Mouse (Mus musculus): ENCODE data around the gene Pnp. TPM values are rescaled to one million over a fixed set of nuclear protein-coding genes. Genes with fewer than 3 reads are reported as not detected.
"Not testable (repeated sequence)": the region's sequence is repeated elsewhere in the genome, so short reads cannot be mapped to it uniquely, and the experiment has no call there.

Gene Pnp
- total RNA-seq (2021): 10 to 100 TPM; 36.8 to 53.0 TPM
- long read RNA-seq, experiment 1, transcript Pnp-201 (6 exons, 2,942 nt): major isoform, 49 of 62 reads
- long read RNA-seq, experiment 1, partial matches to known transcripts: 13 of 62 reads
- long read RNA-seq, experiment 1, other reads (novel, unspliced or antisense): 0 of 62 reads
- long read RNA-seq, experiment 2, transcript Pnp-201 (6 exons, 2,942 nt): major isoform, 20 of 25 reads
- long read RNA-seq, experiment 2, partial matches to known transcripts: 4 of 25 reads
- long read RNA-seq, experiment 2, other reads (novel, unspliced or antisense): 1 of 25 reads

- peak; percentile 99 for DNase-seq
These were observed at the start of gene Pnp, which contains the start of gene Pip4p1 for GRCm38 (mm10) chr14:50930754-50931492. Pnp (plus strand) TSS chr14:50931082. Pip4p1 (minus strand) TSS chr14:50930856.

- DNase-seq: no peak
These were observed 39.3 kb upstream of the Pnp start for GRCm38 (mm10) chr14:50891621-50892020.

- DNase-seq: no peak
These were observed 38.8 kb upstream of the Pnp start for GRCm38 (mm10) chr14:50892091-50892490.

GRCm38 (mm10) chr14:50892541-50893459 lies 38.1 kb upstream of the Pnp start:
- DNase-seq: peak; percentile 52

- DNase-seq: no peak
These were observed 35.5 kb upstream of the Pnp start for GRCm38 (mm10) chr14:50895407-50895806.

GRCm38 (mm10) chr14:50895985-50896746 lies 34.7 kb upstream of the Pnp start:
- peak; percentile 65 for DNase-seq

GRCm38 (mm10) chr14:50896747-50897373 lies 34.0 kb upstream of the Pnp start:
- peak; percentile 16 for DNase-seq

- DNase-seq: no peak
These were observed 33.5 kb upstream of the Pnp start, which contains the start of gene Klhl33 for GRCm38 (mm10) chr14:50897374-50897765. Klhl33 (minus strand) TSS chr14:50897507.

- not testable (repeated sequence) for DNase-seq
These were observed 32.9 kb upstream of the Pnp start for GRCm38 (mm10) chr14:50897992-50898391.

GRCm38 (mm10) chr14:50903973-50904827 lies 26.7 kb upstream of the Pnp start:
- DNase-seq: peak; percentile 57

- no peak for DNase-seq
These were observed 26.1 kb upstream of the Pnp start for GRCm38 (mm10) chr14:50904828-50905129.

- DNase-seq: not testable (repeated sequence)
These were observed 25.6 kb upstream of the Pnp start for GRCm38 (mm10) chr14:50905327-50905726.

GRCm38 (mm10) chr14:50908126-50908525 lies 22.8 kb upstream of the Pnp start:
- no peak for DNase-seq

- DNase-seq: no peak
These were observed 19.5 kb upstream of the Pnp start for GRCm38 (mm10) chr14:50911356-50911755.

GRCm38 (mm10) chr14:50923437-50923836 lies 7.4 kb upstream of the Pnp start:
- not testable (repeated sequence) for DNase-seq

GRCm38 (mm10) chr14:50924281-50925064 lies 6.4 kb upstream of the Pnp start, which contains the start of the genes Osgep and Apex1:
Osgep (minus strand) TSS chr14:50924893.
Apex1 (plus strand) TSS chr14:50924968.
- peak; percentile 96 for DNase-seq

GRCm38 (mm10) chr14:50925111-50925920 lies 5.6 kb upstream of the Pnp start:
- DNase-seq: peak; percentile 19

GRCm38 (mm10) chr14:50927366-50927765 lies 3.5 kb upstream of the Pnp start:
- DNase-seq: no peak

Measured in adrenal gland, postnatal 10 days (tissue).